Mouse (Mus musculus) v-Abl transformed pro-B cells (cell line): Measurements from ENCODE around the gene Atxn7.
"Not testable (repeated sequence)": the region's sequence is repeated elsewhere in the genome, so short reads cannot be mapped to it uniquely, and the experiment has no call there.

Experiments used
- in situ Hi-C, 2 experiments: fragments of 400-800 bp; cut with MboI; formaldehyde crosslinking; loops; one replicate each; pipeline ENCODE4 v1.15.1; 2025; ENCODE audit not compliant: unreplicated experiment in 2 of 2

Gene Atxn7

GRCm38 (mm10) chr14:14059606-14060005 lies 98.4 kb downstream of the Atxn7 start:
- in situ Hi-C loops, result not testable (repeated sequence)

DNA sequence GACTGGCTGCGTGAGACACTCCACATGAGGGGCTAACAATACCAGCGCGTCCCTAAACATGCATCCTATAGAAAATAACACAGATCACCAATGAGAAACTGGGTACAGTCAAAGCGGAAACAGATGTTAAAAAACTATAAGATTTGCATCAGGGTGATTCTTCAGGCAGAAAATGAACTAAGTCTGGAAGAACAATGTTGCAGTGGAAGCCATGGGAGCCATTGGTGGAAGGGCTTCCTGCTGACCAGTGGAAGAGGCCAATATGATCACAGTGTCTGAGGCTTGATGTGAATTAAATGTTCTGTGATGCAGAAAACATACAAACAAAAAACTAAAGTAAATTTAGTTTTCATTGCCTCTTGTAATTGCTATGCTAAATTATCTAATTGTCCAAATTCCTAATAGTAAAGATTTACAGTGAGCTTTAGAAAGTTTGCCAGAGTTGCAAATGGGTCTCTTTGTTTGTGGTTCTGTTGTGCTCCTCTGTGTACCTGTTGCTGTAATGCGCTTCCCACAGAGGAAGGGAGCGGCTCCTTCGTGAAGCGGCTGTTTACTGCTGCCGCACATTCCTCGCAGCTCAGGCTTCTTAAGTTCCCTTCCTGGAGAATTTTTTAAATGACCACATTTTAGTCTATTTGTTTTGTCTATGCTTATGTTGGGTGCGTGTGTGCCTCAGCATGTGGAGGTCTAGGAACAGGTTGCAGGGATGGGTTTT lies 101.4 kb downstream of the Atxn7 start:
- in situ Hi-C loops, result no loop called here

GRCm38 (mm10) chr14:14063382-14063781 lies 102.1 kb downstream of the Atxn7 start:
- in situ Hi-C loops, result no loop called here

DNA sequence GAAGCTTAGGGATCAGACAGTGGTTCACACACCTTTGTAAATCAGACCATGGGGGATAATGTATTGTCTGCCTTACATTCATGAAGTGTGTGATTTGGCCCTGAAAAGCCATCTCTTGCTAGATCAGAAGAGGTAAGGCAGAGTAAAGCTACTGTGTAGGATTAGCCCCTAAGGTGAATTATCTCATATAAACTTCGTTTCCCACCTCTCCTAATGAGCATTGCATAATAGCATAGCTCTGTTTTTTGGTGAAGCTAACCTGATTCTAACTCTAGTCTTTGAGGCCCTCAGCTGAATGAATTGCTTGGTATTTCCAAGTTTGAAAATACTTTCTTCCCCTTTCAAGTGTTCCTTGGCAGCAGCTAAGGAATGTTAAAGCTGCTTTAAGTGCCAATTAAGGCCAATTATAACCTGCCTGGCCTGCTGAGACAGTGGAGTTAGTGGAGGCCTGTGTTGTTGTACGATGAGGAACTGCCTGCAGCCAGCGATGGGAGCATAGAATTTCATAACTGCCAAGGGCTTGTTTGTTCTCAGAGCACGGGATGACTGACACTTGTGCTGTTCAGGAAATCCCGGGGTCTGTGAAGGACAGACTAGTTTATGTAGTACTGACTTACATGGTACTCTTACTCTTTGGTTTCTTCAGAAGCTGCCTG lies 103.4 kb downstream of the Atxn7 start:
- in situ Hi-C loops, result loop anchor here in 1 of 2 experiments (5.0 kb wide), 1 partner anchor 107 kb away; no protein-coding TSS in a partner anchor

- in situ Hi-C loops, result loop anchor here in 1 of 2 experiments (5.0 kb wide), 1 partner anchor 108 kb away; no protein-coding TSS in a partner anchor
These were observed 103.9 kb downstream of the Atxn7 start for GRCm38 (mm10) chr14:14065142-14065498.

DNA sequence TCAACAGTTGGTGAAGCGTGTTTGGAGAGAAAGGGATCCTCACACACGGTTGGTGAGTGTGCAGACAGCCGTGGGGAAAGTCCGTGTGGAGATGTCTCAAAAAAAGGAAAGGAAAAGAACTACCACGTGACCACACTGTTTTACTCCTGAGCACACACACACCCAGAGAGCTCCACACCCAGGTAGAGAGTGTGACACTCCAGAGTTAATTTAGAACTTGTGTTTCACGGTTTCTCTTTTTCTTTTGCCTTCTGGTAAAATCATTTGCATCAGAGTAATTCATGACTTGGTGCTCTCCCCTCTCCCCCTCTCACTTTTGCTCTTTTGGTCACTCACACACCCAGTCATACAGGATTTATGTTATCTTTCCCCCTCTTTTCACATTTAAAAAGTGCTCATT lies 105.0 kb downstream of the Atxn7 start:
- in situ Hi-C loops, result loop anchor here in 1 of 2 experiments (5.0 kb wide), 1 partner anchor 109 kb away; no protein-coding TSS in a partner anchor

DNA sequence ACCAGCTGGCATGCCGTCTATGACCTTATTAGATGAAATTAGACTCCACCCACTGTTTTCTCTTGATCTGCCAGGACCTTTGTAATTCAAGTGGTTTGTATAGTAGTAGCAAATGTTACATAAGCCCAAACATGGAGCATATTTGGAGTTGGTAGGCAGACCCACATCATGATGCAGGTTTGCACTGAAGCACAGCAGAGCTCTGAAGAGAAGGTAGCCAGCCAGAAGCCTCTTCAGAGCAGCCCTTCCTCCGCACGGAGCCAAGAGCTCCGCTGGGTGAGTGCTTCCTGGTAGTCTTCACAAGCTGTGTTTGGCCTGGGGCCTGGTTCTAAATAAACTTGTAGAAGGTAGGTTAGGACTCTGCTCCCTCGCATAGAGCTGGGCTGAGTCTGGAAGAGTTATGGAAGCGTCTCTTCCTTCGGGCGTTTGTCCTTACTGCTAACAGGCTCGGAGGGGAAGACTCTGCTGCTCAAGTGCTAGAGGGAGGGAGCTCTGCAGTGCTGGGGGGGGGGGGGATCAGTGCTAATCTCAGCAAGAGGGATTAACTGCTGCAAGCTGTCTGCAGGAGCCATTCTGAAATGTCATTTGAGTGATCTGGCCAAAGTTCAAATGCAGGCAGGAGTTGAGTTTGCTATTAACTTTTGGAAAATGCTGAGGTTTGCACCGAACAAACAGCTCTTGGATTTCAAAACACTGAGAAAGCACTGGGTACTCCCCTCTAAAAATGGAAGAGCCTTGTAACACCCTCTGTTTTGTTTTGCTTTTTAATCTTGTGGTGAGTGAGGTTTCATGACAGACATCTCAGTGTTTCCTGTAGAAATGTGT lies 106.6 kb downstream of the Atxn7 start:
- in situ Hi-C loops, result loop anchor here in 1 of 2 experiments (5.0 kb wide), 1 partner anchor 111 kb away; no protein-coding TSS in a partner anchor

GRCm38 (mm10) chr14:14068553-14068952 lies 107.3 kb downstream of the Atxn7 start:
- in situ Hi-C loops, result loop anchor here in 1 of 2 experiments (5.0 kb wide), 1 partner anchor 111 kb away; no protein-coding TSS in a partner anchor

- in situ Hi-C loops, result no loop called here
These were observed 109.5 kb downstream of the Atxn7 start for GRCm38 (mm10) chr14:14070541-14071315.

GRCm38 (mm10) chr14:14071456-14071855 lies 110.2 kb downstream of the Atxn7 start:
- in situ Hi-C loops, result no loop called here

- in situ Hi-C loops, result no loop called here
These were observed 119.5 kb downstream of the Atxn7 start for GRCm38 (mm10) chr14:14080604-14081194.

- in situ Hi-C loops, result no loop called here
These were observed 122.6 kb downstream of the Atxn7 start for GRCm38 (mm10) chr14:14083811-14084210.

DNA sequence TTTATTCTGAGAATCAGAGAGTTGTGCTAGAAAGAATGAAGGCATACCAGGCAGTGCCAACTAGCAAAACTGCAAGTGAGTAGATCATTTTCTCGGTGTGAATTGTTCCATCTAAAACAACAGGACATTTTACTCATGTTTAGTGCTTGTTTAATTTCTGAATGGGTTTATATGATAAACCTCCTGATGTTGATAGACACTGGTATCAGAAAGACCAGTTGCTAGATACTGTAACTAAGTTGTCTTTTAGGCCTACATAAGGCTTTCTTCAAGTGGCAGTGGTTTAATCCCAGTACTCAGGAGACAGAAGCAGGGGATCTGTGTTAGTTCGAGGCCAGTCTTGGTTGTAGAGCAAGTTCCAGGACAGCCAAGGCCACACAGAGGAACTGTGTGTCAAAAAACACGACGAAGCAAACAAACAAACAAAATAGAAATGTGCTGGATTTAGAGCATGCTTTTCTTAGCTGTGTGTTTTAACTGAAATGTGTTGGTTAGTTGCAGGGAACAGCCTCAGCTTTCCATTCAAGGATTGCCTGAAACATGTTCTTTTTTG lies 125.5 kb downstream of the Atxn7 start:
- in situ Hi-C loops, result no loop called here

DNA sequence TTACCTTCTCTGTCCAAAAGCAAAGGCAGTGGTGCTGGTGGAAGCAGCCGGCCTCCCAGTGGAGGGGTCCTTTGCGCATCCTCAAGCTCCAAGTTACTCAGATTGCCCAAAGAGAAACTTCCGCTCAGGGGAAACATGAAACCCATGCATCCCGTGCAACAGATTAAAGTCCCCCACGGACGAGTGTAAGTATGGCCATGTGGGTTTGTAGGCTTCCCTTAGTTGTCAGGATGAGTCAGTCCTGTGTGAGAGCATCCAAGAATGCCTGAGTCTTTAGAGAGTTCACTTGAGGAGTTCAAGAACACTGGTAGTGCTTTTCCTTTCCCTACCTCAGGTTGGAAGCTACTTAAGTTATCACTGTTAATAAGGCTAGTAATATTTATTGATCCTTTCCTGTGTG lies 126.1 kb downstream of the Atxn7 start:
- in situ Hi-C loops, result no loop called here

DNA sequence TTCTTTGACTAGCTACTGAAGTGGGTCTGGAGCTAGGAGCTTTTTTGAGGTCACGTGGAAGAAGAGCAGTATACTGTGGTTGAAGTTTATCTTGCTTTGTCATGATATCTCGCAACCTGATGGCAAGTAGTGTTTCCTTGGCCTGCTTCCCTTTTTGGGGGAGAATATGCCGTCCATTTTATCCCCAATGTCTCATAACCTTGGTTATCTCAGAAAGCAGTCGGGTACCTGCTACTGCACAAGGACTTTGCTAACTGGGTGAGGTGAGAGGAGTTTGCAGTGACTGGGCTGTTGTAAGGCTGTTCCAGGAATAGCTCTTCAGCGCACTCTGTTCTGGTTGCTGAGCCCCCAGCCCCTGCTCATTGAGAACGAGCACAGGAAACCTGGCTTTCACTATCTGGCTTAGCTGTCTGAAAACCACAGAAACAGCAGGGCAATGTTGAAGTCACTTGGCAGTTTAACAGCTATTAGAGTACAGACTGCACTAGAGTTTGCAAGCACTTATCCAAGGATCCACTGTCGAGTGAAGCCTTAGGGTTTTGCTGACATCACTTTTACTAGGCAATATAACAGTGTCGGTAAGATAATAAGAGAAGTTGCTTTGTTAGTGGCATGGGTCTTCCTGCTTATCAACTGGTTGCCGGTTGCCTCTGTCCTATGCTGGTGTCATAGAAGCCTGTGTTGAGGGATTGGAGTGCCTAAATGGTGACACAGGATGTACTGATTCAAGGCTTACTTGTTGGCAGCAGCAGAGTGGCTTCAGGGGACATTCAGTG lies 127.0 kb downstream of the Atxn7 start:
- in situ Hi-C loops, result no loop called here

DNA sequence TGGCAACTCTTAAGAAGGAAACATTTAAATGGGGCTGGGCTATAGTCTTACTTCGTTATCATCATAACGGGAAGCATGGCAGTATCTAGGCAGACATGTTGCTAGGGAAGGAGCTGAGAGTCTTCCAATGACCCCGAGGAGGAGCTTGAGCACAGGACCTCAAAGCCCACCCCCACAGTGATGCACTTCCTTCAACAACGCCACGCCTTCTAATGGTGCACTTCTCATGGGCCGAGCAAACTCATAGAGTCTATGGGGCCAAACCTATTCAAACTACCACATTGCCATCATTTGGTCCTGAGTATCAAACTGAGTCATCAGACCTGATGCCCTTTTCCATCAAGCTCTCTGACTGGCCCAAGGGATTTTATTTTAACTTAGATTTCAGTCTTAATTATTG lies 129.3 kb downstream of the Atxn7 start:
- in situ Hi-C loops, result no loop called here

GRCm38 (mm10) chr14:14098330-14098980 lies 137.2 kb downstream of the Atxn7 start:
- in situ Hi-C loops, result loop anchor here (5.0 kb wide), 2 partner anchors 141 to 741 kb away; no protein-coding TSS in a partner anchor

DNA sequence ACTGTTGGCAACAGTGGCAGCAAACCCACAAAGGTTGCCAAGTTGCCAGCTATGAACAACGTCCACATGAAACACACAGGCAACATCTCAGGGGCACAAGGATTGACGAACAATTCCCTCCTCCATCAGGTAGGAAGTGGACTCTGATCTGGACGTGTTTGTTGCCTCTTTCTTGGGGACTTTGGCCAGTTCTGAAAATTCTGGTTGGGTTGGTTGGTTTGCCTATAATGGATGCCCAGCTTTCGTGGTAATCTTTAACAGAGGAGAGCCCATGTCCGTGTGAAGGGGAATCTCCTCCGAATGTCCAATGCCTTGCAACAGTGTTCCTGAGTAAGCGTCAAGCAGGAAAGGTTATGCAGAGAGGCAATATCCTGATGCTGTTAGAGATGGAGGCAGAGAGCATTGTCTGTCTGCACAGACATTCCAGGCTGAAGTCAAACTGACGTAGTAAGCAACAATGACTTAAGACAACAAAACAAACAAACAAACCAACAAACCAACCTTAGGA lies 139.6 kb downstream of the Atxn7 start:
- in situ Hi-C loops, result loop anchor here in 1 of 2 experiments (25.0 kb wide), 1 partner anchor 686 kb away; no protein-coding TSS in a partner anchor
